Mouse (Mus musculus): ENCODE results near the gene Myo16.

The Myo16 gene

GRCm38 (mm10) chr8:10303992-10304391, 150.3 kb downstream of the Myo16 start:
- no peak for DNase-seq (ENCODE audit: low read depth, low spot score)

- no peak for DNase-seq (ENCODE audit: low read depth, low spot score)
These were observed 151.0 kb downstream of the Myo16 start for GRCm38 (mm10) chr8:10304721-10305120.

GRCm38 (mm10) chr8:10307345-10307744, 153.6 kb downstream of the Myo16 start:
- no peak for DNase-seq (ENCODE audit: low read depth, low spot score)

DNA sequence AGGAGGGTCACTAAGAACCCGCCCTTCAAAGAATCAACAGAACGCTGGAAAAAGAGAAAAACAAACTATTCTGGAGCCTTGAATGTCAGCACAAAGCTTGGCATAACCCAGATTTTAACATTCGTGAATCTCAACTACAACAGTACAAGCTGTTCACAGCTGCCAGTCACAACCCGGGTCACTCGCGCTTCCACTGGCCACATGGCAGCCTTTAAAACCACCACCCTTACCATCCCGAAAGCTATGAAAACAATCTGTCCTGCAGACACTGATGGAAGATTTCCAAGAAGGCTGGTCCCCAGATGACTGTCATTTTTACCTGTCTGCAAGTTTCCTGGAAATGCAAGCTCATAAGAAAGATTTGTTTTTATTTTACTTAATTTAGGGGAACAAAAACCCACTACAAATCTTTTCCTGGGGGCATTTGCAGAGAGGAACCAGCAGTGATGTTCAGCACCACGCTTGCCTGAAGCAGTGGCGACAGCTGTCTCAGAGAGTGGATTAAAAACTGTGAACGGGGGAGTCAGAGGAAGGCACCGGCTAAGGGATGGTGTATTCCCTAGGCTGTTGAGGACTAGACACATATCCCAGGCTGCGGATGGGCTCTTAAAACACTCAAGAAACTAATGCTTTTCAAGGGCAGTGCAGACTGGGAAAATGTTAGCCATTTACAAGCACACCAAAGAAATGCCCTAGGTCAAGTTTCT, 154.2 kb downstream of the Myo16 start:
- no peak for DNase-seq (ENCODE audit: low read depth, low spot score)

DNA sequence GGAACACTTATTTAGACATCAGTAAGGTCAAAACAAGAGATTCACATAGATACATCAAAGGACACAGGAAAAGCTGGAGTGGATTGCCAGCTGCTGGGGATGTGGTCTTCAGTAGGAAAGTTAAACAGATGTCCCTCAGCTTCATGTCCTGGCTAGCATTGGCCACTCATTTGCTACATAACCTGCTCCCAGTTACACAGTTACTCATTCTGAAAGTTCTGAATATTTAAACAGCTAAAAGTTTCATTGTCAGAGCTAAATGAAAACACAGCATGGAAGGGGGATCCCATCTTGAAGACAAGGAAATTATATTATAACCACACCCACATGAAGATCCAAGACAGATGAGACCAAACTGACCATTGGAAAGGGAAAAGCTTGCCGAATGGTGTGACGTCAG, 156.8 kb downstream of the Myo16 start:
- DNase-seq (ENCODE audit: low read depth, low spot score), result no peak

- no peak for DNase-seq (ENCODE audit: low read depth, low spot score)
These were observed 158.6 kb downstream of the Myo16 start for GRCm38 (mm10) chr8:10312316-10312715.

- no peak for DNase-seq (ENCODE audit: low read depth, low spot score)
These were observed 162.5 kb downstream of the Myo16 start for GRCm38 (mm10) chr8:10316201-10316600.

- no peak for DNase-seq (ENCODE audit: low read depth, low spot score)
These were observed 164.4 kb downstream of the Myo16 start for GRCm38 (mm10) chr8:10318103-10318502.

DNA sequence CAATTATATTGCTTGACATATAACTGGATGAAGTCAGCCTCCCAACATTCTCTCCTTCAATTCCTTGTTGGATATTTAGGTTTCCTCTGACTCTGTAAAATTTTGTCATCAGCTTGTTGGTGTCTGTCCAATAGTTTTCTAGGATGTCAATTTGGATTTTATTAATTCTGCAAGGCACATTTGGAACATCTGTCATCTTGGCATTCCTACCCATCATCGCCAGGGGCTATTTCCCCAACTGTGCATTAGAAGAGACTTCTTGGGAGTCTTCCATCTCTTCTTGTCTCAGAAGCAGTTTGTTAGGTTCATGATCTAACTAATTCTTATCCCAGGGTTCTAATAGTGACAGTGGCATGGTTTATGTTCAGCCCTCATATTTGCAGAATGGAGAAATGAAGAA, 196.7 kb downstream of the Myo16 start:
- DNase-seq (ENCODE audit: low read depth, low spot score), result no peak

DNA sequence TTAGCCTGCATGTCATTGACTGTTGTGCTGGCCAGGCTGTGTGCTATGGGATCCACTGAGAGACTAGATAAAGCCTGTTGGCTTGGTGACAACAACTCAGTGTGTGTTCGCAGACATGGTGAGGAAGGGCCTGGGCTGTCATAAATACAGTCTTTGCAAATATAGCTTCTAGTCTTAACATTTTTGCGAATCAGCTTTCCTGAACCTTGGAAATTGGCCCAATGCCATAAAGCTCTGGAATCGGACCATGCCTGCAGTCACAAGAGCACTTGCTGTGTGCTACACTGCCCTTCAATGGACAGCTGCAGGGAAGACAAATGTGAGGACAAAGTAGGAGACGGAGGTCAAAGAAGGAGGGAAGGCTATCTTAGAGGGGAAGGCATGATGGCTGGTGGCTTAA, 205.0 kb downstream of the Myo16 start:
- no peak for DNase-seq (ENCODE audit: low read depth, low spot score)

GRCm38 (mm10) chr8:10362949-10363348, 209.2 kb downstream of the Myo16 start:
- no peak for DNase-seq (ENCODE audit: low read depth, low spot score)

DNA sequence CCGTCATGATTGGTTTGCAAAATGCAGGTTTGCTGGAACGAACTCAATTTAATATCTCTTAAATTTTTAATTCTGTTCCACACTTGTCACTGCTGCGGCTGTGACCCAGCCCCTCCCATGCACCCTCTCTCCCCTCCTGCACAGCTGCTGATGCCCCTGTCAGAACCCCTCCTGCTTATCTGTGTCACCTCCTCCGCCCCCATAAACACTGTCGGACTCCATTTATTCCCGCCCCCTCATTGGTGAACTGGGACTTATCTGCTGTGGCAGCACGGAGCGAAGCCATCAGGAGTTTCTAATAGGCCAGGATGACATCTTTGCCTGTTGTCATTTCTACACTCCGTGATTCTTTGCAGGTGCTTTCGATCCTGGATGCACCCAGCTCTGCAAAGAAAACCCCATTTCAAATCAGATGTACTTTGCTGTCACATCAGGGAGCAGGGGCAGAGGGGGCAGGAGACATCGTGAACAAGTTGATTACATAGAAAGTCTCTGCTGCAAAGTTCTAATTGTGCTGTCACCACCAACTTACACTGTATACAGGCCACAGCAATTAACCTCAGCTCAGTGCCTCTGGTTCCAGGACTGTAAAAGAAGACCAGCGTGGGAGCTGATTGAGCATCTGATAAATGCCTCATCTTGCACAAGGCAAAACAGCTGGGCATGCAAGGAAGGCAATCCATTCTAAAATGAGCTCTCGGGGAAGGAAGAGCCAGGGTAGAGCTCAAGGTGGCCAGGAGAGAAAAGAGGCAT, 210.1 kb downstream of the Myo16 start:
- no peak for DNase-seq (ENCODE audit: low read depth, low spot score)

DNA sequence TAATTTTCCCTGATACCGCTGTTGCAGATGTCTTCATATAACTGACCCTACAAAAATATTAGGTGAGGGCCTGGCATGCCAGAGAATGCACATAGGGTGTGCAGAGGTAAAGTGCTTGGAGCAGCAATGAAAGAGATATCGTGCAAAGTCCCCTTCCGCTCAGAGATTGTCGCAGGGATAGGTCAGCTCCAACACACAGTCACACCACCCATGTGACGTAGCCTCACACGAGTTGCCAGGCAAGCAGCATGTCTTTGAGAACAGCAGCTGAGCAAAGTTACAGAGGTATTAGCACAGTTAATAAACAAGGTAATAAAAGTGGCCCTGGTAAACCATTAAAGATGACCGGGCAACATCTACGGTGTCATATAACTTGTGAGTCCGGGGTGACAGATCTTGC, 212.4 kb downstream of the Myo16 start:
- no peak for DNase-seq (ENCODE audit: low read depth, low spot score)

DNA sequence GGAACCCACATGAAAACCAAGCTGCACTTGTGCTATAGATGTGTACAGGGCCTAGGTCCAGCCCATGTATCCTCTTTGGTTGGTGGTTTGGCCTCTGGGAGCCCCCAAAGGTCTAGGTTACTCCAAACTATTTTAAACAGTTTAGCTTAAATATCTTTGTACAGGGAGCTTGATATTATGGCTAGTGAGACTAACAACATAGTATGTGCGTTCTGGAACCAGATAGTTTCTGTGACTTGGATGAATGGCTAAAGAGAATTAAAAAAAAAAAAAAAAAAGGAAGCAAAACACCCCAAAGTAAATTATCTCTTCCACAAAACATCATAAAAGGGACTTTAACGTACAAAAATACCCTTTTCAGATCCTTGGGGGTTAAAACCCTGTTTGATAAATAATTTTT, 218.9 kb downstream of the Myo16 start:
- no peak for DNase-seq (ENCODE audit: low read depth, low spot score)

GRCm38 (mm10) chr8:10387143-10387542, 233.4 kb downstream of the Myo16 start:
- DNase-seq (ENCODE audit: low read depth, low spot score), result no peak

- no peak for DNase-seq (ENCODE audit: low read depth, low spot score)
These were observed 237.5 kb downstream of the Myo16 start for GRCm38 (mm10) chr8:10391096-10391683.

GRCm38 (mm10) chr8:10391913-10392312, 238.2 kb downstream of the Myo16 start:
- no peak for DNase-seq (ENCODE audit: low read depth, low spot score)

DNA sequence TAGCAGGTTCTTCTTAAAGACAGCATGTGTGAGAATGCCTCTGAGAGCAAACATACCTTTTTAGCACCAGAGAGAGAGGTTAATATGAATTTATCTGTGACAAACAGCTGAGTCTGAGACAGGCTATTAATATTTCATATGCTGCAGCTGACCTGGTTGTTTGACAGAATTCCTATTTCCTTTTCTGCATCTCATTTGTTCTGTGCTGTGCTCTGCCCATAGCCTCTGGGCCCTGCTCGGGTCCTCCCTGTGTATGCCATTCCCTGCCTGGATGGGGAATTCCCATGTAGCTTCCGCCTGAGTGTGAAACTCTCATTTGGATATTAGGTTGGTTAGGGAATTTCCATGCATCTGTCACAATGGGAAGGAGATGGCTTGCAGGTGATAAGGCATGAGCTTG, 240.8 kb downstream of the Myo16 start:
- DNase-seq (ENCODE audit: low read depth, low spot score), result no peak

DNA sequence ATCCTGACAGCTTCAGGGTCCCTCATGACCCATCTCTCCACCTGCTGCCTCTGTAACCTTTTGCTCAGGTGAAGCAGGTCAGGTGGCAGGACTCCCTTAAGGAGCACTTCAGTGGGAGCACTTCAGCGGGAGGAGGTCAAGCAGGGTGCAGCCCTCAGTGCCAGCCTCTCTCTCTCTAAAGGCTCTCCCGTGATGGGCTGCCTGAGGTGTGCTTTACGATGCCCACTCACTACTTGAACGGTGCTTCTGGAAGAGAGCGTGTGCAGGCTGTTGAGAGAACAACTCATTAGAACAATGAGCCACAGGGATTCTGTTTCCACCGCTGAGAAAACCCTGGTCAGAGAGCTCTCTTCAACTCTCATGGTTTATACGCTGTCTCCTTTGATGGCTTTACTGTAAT, 241.4 kb downstream of the Myo16 start:
- no peak for DNase-seq (ENCODE audit: low read depth, low spot score)

DNA sequence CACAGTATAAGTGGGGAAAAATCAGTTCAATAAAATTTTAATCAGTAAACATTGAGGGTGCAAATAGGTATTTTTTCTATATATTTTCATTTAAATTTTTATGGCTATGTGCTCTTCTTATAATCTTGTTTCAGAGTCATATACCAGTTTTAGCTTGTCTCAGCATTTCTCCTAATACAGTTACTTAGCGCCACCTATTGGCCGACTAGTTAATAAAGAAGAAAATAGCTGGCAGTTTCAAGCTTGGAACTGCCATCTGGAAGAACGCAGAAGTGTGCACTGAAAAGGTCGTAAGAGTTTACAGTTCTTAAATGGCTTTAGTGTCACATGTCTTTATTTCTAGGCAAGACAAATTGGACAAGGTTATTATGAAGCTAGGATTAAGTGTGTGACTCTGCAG, 248.9 kb downstream of the Myo16 start:
- DNase-seq (ENCODE audit: low read depth, low spot score), result peak; percentile 61

DNA sequence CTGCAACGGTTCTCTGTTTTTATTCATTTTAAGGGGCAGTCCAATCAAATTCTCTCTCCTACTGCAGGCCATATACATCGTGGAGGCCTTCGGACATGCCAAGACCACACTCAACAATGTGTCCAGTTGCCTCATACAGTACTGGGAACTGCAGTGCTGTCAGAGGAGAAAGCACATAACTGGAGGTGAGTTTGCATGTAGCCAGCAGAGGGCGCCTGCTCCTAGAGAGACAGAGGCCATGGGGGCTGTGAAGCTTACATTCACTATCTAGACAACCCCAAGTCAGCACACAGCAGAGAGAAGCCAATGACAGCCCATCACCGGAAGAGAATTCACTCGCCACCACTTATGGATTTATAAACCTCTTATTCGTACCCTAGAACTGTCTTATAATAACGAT, 251.8 kb downstream of the Myo16 start:
- peak; percentile 74 for DNase-seq (ENCODE audit: low read depth, low spot score)

DNA sequence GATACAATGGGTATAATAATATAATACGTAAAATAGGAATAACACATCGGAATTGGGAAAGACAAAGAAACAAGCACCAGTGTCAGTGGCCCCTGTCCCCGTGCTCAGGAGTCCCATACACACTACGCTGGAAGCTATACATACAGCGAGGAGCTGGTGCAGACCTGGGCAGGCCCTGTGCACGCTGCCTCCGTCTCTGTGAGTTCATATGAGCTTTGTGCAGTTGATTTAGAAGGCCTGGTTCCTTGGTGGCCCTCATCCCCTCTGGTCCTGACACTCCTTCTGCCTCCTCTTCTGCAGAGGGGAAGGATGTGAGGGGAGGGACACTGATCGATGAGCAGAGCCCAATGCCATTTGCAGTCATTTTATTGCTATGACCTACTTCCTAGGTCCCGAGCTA, 255.3 kb downstream of the Myo16 start:
- DNase-seq (ENCODE audit: low read depth, low spot score), result no peak

DNA sequence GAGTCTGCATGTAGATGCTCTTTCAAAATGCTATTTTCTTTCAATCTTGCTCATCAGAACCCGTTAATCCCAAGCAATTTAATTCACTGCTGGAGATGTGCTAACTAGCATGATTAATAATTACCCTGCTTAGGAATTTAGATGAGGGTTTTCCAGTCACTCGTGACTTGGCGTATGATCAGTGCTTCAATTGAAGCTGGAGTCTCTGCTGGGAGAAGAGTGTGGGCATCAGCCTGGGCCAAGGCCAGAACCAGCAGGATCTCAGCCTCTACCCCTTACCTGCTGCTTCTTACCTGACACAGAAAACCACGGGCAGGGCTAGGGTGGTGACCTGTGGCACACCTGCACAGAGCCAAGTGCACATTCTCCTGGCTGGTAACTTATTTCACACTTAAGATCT, 257.8 kb downstream of the Myo16 start:
- DNase-seq (ENCODE audit: low read depth, low spot score), result no peak
